Mouse (Mus musculus) forebrain, embryonic 15.5 days (tissue): ENCODE results near the gene 1700003E16Rik. TPM values are rescaled to one million over a fixed set of nuclear protein-coding genes. Genes with fewer than 3 reads are reported as not detected.

ENCODE experiments used
- ATAC-seq: fragments of 200-750 bp; cut with Nextera tagmentation; replicated peaks from 2 replicates; pipeline ENCODE4 v1.8.0; 2017; ENCODE audit warnings: mild to moderate bottlenecking, moderate TSS enrichment, moderate library complexity
- H3K27ac ChIP-seq: fragments of 300-500 bp; sonication (generic); replicated peaks from 2 replicates; pipeline ENCODE4 v1.5.1; 2015; ENCODE audit warnings: mild to moderate bottlenecking, inconsistent platforms
- H3K27me3 ChIP-seq: fragments of 300-500 bp; sonication (generic); 2 replicates; pipeline ENCODE4 v1.6.1; 2015; ENCODE audit warnings: inconsistent platforms
- H3K36me3 ChIP-seq: fragments of 300-500 bp; sonication (generic); 2 replicates; pipeline ENCODE4 v1.6.1; 2015; ENCODE audit warnings: mild to moderate bottlenecking, inconsistent platforms
- H3K4me1 ChIP-seq: fragments of 300-500 bp; sonication (generic); 2 replicates; pipeline ENCODE4 v1.6.1; 2015; ENCODE audit warnings: inconsistent platforms
- H3K4me2 ChIP-seq: fragments of 300-500 bp; sonication (generic); replicated peaks from 2 replicates; pipeline ENCODE4 v1.6.1; 2015; ENCODE audit warnings: mild to moderate bottlenecking, inconsistent platforms
- H3K4me3 ChIP-seq: fragments of 300-500 bp; sonication (generic); 2 replicates; pipeline ENCODE4 v1.5.1; 2015; ENCODE audit warnings: mild to moderate bottlenecking, inconsistent platforms
- H3K9ac ChIP-seq: fragments of 300-500 bp; sonication (generic); replicated peaks from 2 replicates; pipeline ENCODE4 v1.6.1; 2015; ENCODE audit warnings: mild to moderate bottlenecking, inconsistent platforms
- H3K9me3 ChIP-seq: fragments of 300-500 bp; sonication (generic); 2 replicates; pipeline ENCODE4 v1.6.1; 2016; ENCODE audit warnings: inconsistent platforms
- WGBS: fragments of 180-500 bp; shearing (Covaris S2); methylation state at CpG from one replicate; pipeline ENCODE4 v1.1.7; 2015; ENCODE audit warnings: mixed read lengths; 5-methylcytosine and 5-hydroxymethylcytosine counted together
- polyA plus RNA-seq: library from polyadenylated mRNA; unstranded; fragments of >200 nt; fragmentation: Nextera tagmentation; extraction: Ambion mirVana; gene quantifications from 2 replicates; pipeline ENCODE4 v1.2.1, GENCODE M21; 2015

The 1700003E16Rik gene
- polyA plus RNA-seq, 1 experiment from 2014 or later: 6.9 TPM

DNA sequence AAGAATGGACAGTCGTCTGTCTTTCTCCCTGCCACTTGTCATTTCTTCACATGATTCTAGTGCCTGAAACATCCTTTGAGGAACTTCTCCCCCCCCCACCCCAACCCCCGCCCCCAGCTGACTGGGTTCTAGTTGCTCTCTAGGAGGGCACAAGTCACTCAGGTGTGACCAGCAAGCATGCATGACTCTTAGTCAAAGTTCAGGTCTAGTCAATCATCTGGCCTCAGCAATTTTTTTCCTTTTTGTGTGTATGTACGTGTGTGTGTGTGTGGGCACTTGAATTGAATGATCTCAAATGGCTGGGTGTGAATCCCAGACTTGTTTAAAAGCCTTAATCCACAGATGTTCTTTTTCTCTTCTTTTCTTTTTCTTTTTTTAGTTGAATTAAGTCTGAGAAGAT is 22.0 kb upstream of the 1700003E16Rik start:
- H3K27me3 ChIP-seq: peaks cover 5% of the 10 kb centered on the region; the same call in 1 of the 2 replicates
- no peak overlapping the region for H3K4me2 ChIP-seq
- H3K9me3 ChIP-seq: no peaks in the 10 kb centered on the region
- no peak overlapping the region for H3K27ac ChIP-seq
- 62% methylated on average over 3 of the region's 3 CpGs for WGBS
- H3K9ac ChIP-seq: no peak overlapping the region
- ATAC-seq: no peak
- H3K36me3 ChIP-seq: no peaks in the 10 kb centered on the region
- peaks cover 20% of the 10 kb centered on the region for H3K4me1 ChIP-seq
- no peak overlapping the region for H3K4me3 ChIP-seq

DNA sequence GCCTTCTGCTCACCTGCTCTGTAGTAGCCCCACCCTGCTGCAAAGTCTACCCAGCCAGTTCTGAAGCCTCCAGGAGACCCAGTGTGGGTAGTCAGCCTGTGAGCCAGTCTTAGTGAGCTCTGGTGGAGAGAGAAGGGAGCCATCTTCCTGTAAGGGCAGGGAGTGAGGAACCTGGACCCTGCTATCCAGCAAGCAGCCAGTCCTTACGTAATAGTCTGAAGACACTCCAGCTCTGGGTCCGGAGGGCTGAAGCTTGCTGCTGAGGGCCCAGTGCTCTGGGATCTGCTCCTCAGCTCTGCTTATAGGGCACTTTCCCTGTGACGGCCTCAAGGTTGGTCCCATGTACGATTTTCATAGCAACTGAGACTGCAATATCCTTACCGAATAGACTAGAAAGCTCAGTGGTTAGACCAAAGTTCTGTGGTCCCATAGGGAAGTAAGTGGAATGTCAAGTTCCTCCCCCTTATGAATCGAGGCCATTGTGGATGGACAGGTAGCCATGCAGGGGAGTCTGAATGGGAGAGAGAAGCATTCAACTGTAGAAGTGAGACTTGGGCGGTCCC is 21.2 kb upstream of the 1700003E16Rik start, which contains the start of gene Rtkn:
Rtkn (plus strand) TSS at position 513 of the 563 bp plus-strand sequence.
- WGBS: 60% methylated on average over 7 of the region's 7 CpGs
- Histone ChIP-seq H3K27ac (no peak within 1 kb of the TSS), H3K27me3 (peaks cover 5% of the 10 kb centered on the region; the same call in 1 of the 2 replicates), H3K9me3 (no peaks in the 10 kb centered on the region), H3K36me3 (no peaks in the 10 kb centered on the region), H3K4me1 (peaks cover 20% of the 10 kb centered on the region), H3K4me3 (0 out of 2 replicates have a peak within 1 kb of the TSS, but pooled peaks have one; percentile 6), H3K9ac (no peak within 1 kb of the TSS), H3K4me2 (peak within 1 kb of the TSS; percentile 9; the same call in 1 of the 2 replicates)
- no peak for ATAC-seq

DNA sequence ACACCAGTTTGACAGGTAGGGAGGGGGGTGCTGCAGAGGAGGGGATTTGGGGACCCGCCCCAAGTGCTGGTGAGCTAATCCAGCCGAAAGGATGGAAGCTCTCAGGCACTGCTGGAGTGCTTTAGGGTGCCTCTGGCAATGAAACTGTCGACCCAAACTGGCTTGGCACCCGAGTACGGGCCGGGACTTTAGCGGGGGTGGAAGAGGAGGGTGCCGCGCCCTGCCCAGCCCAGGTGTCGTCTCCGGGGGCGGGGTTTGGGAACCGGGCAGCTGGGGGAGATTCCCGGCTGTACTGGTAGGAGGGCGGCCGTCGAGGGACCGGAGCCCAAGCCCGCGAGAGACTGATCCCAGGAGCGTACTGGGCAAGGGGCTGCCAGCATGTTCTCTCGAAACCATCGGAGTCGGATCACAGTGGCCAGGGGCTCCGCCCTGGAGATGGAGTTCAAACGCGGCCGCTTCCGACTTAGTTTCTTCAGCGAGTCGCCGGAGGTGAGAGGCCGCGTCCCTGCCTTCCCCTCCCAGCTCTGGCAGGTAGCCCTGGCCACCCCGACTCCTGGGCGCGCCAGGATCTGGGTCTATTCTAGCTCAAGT is 20.5 kb upstream of the 1700003E16Rik start:
- Histone ChIP-seq H3K9ac (no peak overlapping the region), H3K36me3 (no peaks in the 10 kb centered on the region), H3K4me3 (0 out of 2 replicates have a peak overlapping the region, but pooled peaks have one; percentile 6), H3K27ac (no peak overlapping the region), H3K4me2 (peak overlapping the region; percentile 9; the same call in 1 of the 2 replicates), H3K27me3 (peaks cover 5% of the 10 kb centered on the region; the same call in 1 of the 2 replicates), H3K4me1 (peaks cover 20% of the 10 kb centered on the region), H3K9me3 (no peaks in the 10 kb centered on the region)
- WGBS: 5% methylated on average over 37 of the region's 37 CpGs
- ATAC-seq: no peak

DNA sequence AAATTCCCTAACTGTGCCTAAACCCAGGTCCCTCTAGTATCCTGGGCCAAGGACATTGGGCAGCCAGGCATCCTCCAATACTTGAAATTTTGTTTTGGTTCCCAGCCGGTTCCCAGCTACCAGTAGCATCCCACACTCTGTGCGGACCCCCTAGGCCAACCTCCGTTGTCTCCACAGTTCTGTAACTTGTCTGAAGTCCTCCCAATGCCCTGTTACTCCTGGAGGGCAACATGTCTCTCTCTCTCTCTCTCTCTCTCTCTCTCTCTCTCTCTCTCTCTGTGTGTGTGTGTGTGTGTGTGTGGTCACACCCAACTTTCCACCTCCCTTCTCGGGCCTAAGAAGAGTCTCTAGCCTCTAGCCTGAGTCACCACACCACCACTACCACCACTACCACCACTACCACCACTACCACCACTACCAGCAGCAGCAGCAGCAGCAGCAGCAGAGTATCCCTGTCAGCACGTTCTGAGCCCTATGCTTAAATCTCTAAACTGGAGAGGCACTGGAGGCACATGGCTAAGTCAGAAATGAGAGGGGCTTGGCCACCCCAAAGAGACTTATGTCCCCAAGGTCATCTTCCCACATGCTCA is 19.8 kb upstream of the 1700003E16Rik start:
- Histone ChIP-seq H3K9ac (peak overlapping the region; percentile 46; the same call in 1 of the 2 replicates), H3K4me2 (peak overlapping the region; percentile 47), H3K27me3 (peaks cover 5% of the 10 kb centered on the region; the same call in 1 of the 2 replicates), H3K4me3 (peak overlapping the region; percentile 35), H3K4me1 (peaks cover 20% of the 10 kb centered on the region), H3K9me3 (no peaks in the 10 kb centered on the region), H3K36me3 (no peaks in the 10 kb centered on the region), H3K27ac (peak overlapping the region; percentile 64)
- 0 out of 2 replicates have a peak, but pooled peaks have one; percentile 7 for ATAC-seq
- WGBS: 22% methylated on average over 5 of the region's 5 CpGs

DNA sequence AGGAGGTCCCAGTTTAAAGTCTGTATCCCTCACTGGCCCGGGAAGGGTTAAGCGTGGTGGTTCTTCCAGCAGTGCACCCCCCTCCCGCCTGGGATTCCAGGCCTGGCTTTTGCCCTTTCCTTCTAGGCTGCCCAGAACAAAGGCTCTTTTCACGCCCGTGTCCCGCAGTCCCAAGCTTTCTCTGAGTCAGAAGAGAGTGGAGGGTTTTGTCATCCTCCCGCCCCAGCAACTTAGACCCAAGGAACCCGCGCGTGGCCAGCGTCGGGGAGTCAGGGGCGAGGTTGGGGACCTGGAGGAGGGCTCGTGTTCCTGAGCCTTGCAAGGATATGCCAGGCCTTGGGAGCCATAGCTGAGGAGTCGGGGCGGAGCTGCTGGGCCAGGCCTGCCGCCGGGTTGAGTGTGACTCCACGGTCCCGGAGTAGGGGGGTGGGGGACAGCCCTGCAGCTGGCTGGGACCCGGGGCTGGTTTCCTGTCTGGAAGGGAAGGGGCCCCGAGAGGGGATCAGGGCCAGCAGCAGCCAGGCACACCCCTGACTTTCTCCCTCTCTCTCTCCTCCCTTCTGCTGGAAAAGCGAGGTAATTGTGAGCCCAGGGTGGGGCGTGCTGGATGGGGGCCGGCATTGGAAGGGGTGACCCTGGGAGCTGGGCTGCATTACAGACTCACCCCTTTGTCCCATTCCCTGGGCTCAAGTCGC is 19.2 kb upstream of the 1700003E16Rik start:
- Histone ChIP-seq H3K36me3 (no peaks in the 10 kb centered on the region), H3K27me3 (peaks cover 5% of the 10 kb centered on the region; the same call in 1 of the 2 replicates), H3K4me2 (peak overlapping the region; percentile 47), H3K27ac (peak overlapping the region; percentile 64), H3K4me3 (peak overlapping the region; percentile 35), H3K9ac (peak overlapping the region; percentile 46), H3K9me3 (no peaks in the 10 kb centered on the region), H3K4me1 (peaks cover 22% of the 10 kb centered on the region)
- 2% methylated on average over 26 of the region's 26 CpGs for WGBS
- peak; percentile 67 for ATAC-seq

DNA sequence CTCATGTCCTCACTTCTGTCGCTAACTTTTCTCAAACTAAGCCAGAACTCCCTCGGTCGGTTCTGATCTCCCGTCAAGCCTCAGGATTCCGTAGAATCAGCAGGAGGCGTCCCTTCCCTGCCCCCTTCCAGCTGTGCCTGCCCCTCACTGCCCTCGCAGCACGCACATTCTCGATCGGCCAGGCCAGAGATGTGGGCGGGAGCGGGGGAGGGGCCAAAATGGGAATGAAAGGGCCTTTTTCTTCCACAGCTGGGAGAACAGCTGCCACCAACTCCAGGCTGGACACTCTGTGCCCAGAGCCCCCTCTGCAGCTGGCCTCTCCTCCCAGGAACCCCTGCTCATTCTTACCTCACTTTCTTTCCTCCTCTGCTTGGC is 18.6 kb upstream of the 1700003E16Rik start:
- Histone ChIP-seq H3K4me3 (peak overlapping the region; percentile 35), H3K4me1 (peaks cover 27% of the 10 kb centered on the region), H3K9ac (peak overlapping the region; percentile 46), H3K27me3 (peaks cover 5% of the 10 kb centered on the region; the same call in 1 of the 2 replicates), H3K9me3 (no peaks in the 10 kb centered on the region), H3K4me2 (peak overlapping the region; percentile 47), H3K36me3 (no peaks in the 10 kb centered on the region), H3K27ac (peak overlapping the region; percentile 64)
- ATAC-seq: peak; percentile 37
- 1% methylated on average over 12 of the region's 12 CpGs for WGBS

DNA sequence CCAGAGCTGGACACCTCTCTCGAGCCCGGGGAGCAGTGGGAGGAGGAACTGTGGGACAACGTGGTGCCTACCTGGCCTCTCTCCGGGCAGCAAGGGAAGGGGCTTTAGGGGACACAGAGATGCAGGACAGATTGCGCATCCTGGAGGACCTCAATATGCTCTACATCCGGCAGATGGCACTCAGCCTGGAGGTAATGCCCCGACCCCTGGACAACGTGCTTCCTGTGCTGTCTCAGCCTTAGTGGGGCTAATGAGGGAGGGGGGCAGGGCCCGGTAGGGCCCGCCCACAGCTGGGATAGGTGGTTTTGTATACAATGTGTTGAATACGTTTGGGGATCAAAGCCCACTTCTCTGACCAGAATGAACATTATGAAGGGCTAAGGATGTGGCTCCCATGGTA is 18.1 kb upstream of the 1700003E16Rik start:
- Histone ChIP-seq H3K4me1 (peaks cover 27% of the 10 kb centered on the region), H3K4me2 (peak overlapping the region; percentile 47), H3K27ac (peak overlapping the region; percentile 64), H3K27me3 (peaks cover 5% of the 10 kb centered on the region; the same call in 1 of the 2 replicates), H3K9ac (peak overlapping the region; percentile 46; the same call in 1 of the 2 replicates), H3K4me3 (peak overlapping the region; percentile 35), H3K36me3 (no peaks in the 10 kb centered on the region), H3K9me3 (no peaks in the 10 kb centered on the region)
- 2% methylated on average over 11 of the region's 11 CpGs for WGBS
- ATAC-seq: no peak

DNA sequence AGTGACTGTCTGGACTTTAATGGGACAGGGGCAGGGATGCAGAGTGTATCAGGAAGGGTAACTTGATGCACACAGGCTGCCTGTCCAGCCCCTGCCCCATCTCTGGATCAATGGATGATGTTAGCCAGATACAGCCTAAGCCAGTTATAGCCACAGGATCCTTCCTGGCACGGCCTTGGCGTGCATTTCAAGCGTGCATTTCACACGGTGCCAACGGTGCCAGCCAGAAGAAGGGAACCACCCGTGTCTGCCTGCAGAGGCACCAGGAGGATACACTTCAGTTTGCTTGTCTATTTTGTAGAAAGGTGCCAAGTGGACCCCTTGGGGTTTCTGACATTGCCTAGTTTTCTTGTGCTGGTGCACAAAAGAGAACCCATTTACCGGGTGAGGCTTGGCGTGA is 16.2 kb upstream of the 1700003E16Rik start:
- Histone ChIP-seq H3K9me3 (no peaks in the 10 kb centered on the region), H3K36me3 (no peaks in the 10 kb centered on the region), H3K9ac (no peak overlapping the region), H3K4me3 (no peak overlapping the region), H3K27ac (no peak overlapping the region), H3K27me3 (peaks cover 2% of the 10 kb centered on the region; the same call in 1 of the 2 replicates), H3K4me1 (peaks cover 27% of the 10 kb centered on the region), H3K4me2 (no peak overlapping the region)
- 88% methylated on average over 8 of the region's 8 CpGs for WGBS
- ATAC-seq: no peak

DNA sequence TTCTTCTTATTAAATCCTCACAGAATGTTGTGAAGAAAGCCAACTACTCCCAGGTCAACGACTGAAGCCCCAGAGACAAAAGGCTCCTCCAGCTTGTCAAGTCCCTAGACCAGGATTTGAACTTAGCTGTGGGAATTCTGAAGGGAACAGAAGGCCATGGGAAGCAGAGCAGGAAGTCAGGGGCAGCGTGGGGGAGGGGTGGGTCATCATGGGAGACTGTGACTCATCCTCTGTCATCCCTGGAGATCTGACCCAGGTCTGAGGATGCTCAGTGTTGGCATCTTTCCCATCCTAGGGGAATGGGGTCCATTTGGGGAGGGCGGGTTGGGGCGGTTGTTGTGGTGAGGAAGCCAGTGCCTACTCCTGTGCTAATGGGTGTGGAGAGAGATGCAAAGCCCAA is 14.6 kb upstream of the 1700003E16Rik start:
- Histone ChIP-seq H3K9me3 (no peaks in the 10 kb centered on the region), H3K36me3 (no peaks in the 10 kb centered on the region), H3K27ac (no peak overlapping the region), H3K9ac (peak overlapping the region; percentile 53; the same call in 1 of the 2 replicates), H3K4me2 (peak overlapping the region; percentile 56; the same call in 1 of the 2 replicates), H3K4me1 (peaks cover 26% of the 10 kb centered on the region), H3K27me3 (no peaks in the 10 kb centered on the region; the same call in 1 of the 2 replicates), H3K4me3 (no peak overlapping the region)
- WGBS: 41% methylated on average over 4 of the region's 4 CpGs
- no peak for ATAC-seq

DNA sequence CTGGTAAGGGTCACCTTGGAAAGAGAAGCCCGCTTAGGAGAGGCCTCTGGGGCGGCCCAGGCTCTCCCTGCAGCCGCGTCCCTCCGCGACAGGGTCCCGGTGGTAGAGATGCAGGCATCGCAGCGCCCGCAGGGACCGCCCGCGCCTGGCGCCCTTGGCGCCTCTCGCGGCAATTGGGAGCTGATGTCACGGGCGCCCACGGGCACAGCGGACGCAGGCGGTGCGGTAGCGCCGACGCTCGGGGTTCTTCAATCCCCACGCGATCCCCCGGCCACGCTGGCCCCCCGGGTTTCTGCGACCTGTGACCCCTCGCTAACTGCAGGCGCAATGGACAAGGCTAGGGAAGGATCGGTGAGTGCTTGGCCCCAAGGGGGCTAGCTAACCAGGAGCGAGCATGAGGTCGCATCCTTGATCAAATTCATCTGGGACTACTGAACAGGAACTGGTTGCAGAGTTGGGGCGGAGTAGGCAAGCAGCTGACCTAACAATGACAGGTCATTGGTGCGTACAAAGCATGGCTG is 13.9 kb upstream of the 1700003E16Rik start:
- Histone ChIP-seq H3K4me2 (peak overlapping the region; percentile 56), H3K9me3 (no peaks in the 10 kb centered on the region), H3K4me3 (peak overlapping the region; percentile 38), H3K27ac (no peak overlapping the region), H3K36me3 (no peaks in the 10 kb centered on the region), H3K9ac (peak overlapping the region; percentile 53), H3K27me3 (no peaks in the 10 kb centered on the region; the same call in 1 of the 2 replicates), H3K4me1 (peaks cover 20% of the 10 kb centered on the region)
- WGBS: 2% methylated on average over 41 of the region's 41 CpGs
- peak; percentile 23; the same call in 1 of the 2 replicates for ATAC-seq

DNA sequence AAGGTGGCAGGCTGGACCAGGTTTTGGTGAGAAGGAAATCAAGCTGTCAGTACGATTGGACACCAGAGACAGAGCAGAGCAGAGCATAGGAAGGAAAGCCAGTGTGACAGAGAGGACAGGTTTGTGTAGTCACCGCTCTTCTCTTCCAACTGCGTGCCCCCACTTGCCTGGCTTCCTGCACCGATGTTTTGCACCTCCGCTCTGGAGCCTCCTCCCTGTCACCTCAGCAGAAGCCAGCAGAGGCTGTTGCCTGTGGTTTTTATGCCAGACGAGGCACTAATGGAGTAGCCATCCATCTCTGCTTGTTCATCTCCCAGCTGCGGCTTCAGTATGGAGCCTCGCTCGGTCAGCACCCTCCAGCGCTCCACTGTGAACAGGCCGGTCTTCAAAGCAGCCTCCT is 13.3 kb upstream of the 1700003E16Rik start:
- Histone ChIP-seq H3K27me3 (no peaks in the 10 kb centered on the region; the same call in 1 of the 2 replicates), H3K9ac (no peak overlapping the region), H3K4me3 (no peak overlapping the region), H3K9me3 (no peaks in the 10 kb centered on the region), H3K4me2 (no peak overlapping the region), H3K27ac (no peak overlapping the region), H3K4me1 (peaks cover 14% of the 10 kb centered on the region), H3K36me3 (no peaks in the 10 kb centered on the region)
- 50% methylated on average over 11 of the region's 11 CpGs for WGBS
- no peak for ATAC-seq
